Mouse (Mus musculus): ENCODE measurements around the gene Dedd.
"Not testable (repeated sequence)": the region's sequence is repeated elsewhere in the genome, so short reads cannot be mapped to it uniquely, and the experiment has no call there.

The Dedd gene

GRCm38 (mm10) chr1:171319748-171320147, 9.2 kb upstream of the Dedd start:
- DNase-seq (ENCODE audit: low spot score in 2 of 2) = no peak

- DNase-seq (ENCODE audit: low spot score in 2 of 2) = no peak
Measured at GRCm38 (mm10) chr1:171320151-171320550, 8.8 kb upstream of the Dedd start.

DNA sequence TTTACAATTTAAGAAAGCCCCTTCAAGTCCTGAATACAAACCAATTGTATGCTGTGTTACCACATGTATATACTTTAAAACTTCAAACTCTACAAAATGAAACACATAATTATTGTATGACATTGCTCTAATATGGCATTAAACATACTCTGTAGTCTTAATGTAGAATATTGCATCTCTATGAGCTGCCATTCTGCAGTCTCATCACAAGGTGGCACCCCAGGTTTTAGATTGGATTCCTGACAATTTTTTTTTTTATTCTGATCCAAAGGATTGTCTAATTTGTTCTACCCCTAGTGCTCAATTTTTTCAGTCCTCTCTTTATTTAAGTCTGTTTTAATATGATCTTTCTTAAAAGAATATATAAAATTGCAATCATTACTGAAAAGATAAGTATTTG, 7.5 kb upstream of the Dedd start:
- DNase-seq (ENCODE audit: low spot score in 2 of 2) = no peak

DNA sequence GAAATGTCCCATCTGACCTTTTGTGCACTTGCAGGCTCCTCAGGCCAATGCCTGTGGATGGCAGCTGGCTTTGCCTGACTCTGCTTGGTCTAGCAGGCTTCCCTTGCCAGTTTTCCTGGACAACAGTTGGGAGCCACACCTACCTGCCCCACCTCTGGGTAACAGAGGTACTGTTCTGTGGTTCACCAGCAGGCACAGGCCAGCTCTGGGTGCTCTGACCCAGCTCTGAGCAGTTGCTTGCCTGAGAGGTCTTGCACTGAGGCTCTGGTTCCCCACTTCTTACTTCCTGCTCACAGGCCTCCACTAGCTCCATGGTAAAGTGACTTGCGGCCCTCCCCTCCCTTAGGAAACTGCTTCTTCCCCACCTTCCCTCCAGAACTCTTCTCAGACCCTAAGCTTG, 6.9 kb upstream of the Dedd start:
- no peak for DNase-seq (ENCODE audit: low spot score in 2 of 2)

- DNase-seq (ENCODE audit: low spot score in 2 of 2) = no peak
Measured at GRCm38 (mm10) chr1:171325571-171325970, 3.4 kb upstream of the Dedd start.

DNA sequence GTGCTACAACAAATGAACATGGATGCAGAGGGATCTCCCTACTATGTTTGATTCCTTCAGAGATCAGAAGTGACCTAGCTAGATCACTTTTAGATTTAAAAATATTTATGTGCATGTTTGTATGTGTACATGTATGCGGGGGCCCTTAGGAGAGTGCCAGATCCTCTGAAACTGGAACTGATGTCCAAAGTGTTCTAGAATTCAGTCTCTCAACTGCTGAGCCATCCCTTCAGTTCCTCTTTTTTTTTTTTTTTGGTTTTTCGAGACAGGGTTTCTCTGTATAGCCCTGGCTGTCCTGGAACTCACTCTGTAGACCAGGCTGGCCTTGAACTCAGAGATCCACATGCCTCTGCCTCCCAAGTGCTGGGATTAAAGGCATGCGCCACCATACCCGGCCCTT, 2.4 kb upstream of the Dedd start:
- not testable (repeated sequence) for DNase-seq (ENCODE audit: low spot score in 2 of 2)

DNA sequence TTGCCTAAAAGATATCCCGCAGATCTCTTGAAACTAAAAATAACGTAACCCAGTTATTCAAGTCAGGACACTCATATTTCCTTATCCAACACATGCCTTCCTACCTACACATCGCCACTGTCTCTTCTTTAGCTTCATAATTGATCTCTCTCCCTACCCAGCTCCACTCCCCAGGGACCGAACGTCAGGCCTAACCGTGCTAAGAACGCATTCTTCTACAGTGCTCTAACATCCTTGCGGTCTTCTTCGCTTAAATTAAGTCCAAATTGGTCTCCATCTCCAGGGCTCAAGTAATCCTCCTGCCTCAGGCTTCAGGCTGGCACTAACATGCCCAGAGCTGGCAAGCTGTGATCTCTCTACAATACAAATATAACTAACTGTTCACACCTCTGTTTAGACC, 701 bp upstream of the Dedd start:
- DNase-seq (ENCODE audit: low spot score in 2 of 2) = no peak

- DNase-seq (ENCODE audit: low spot score in 2 of 2) = peak in 1 of 2 experiments; percentile 61
Measured at GRCm38 (mm10) chr1:171329433-171330215, 679 bp downstream of the Dedd start.

- no peak for DNase-seq (ENCODE audit: low spot score in 2 of 2)
Measured at GRCm38 (mm10) chr1:171330216-171330560, 1.2 kb downstream of the Dedd start.

- no peak for DNase-seq (ENCODE audit: low spot score in 2 of 2)
Measured at GRCm38 (mm10) chr1:171342262-171343207, 13.6 kb downstream of the Dedd start.

DNA sequence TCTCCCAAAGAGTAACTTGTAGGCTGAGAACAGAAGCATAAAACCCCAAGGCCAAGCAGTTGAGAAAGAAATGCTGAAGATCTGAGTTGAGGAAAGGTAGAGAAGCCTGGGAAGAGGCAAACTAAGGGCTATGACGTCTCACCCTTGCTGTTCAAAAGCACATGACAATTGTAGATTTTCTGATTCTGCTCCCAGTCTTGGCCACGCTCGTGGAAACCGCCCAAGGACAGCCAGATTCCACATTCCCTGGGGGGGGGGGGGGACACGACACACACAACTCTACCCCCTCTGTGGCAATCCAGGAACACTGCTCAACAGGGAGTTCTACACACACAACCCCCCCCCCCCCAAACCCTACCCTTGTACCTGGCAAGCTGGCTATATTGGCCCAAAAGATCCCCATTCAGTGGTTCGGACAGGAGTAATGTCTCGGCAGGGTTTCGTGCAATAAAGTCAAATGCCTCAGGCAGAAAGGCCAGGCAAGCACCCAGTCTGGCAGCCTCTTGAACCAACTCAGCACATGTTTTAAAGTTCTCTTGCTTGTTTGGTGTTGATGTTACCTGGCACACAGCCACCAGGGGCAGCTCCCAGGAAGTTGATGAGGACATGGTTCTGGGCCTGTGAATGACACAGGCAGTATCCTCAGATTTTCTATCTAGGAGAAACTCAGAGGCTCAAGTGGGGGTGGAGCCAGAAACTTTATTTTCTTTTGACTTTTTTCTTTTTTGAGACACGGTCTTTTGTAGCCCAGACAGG, 15.2 kb downstream of the Dedd start:
- DNase-seq (ENCODE audit: low spot score in 2 of 2) = no peak

DNA sequence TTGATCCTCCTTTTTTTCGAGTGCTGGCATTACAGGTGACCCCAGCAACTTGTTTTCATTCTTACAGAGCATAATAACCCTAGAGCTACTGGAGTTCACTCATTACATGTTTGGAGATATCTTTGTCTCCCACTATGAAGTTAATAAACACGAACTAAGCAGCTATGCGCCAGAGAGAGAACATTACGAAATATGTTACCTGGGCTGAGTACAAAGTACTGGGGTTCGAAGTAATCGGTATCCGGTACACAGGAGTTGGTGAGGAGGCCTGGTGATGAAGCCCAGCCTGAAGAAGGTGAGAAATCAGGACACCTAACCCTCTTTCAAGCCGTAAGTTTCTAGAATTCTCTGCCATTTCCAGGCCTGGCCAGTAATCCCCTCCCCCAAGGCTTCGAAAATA, 15.8 kb downstream of the Dedd start:
- no peak for DNase-seq (ENCODE audit: low spot score in 2 of 2)

DNA sequence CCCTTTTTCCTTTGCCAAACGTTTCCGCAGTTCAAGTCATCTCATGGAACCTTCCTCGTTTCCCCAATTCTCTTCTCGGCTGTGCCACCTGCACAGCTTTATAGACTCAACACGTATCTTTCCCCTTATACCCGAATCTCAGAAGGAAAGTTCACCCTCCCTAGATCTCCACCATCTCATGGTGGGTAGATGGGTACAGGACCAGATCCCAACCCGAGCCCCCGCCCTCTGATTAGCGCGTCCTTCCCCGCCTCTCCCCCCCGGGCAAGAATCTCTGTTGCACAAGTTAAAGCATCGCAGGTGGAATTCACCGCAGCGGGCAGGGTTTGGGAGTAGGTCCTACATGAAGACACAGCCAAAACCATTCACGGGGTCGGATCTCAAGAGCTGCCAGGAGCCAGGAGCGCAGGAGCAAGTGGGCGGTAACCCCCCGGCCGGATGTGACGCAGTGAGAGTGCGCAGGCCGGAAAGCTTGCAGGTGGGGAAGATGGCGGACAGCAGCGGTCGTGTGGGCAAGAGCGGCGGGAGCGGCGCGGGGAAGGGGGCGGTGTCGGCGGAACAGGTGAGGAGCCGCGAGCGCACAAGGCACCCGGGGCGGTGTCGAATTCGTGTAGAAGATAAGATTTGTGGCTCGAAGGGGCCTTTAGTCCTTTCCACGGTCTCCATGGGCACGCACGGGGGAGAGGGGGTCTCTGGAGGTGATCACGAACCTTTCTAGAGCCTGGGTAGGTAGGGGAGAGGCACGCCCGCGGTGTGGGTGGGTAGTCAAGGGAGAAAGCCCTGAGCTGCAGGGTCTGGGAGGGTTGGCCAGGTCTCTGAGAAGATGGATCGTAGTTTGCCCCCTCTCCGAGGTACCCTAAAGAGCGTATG, 16.5 kb downstream of the Dedd start, which contains the start of the genes Nit1 and Pfdn2:
TSS of gene Nit1 (minus strand) at position 422 of the 870 bp plus-strand sequence.
TSS of gene Pfdn2 (plus strand) at position 446 of the 870 bp plus-strand sequence.
- peak; percentile 88 to 91 for DNase-seq (ENCODE audit: low spot score in 2 of 2)

- DNase-seq (ENCODE audit: low spot score in 2 of 2) = no peak
Measured at GRCm38 (mm10) chr1:171346095-171346450, 17.1 kb downstream of the Dedd start.

GRCm38 (mm10) chr1:171348665-171349064, 19.7 kb downstream of the Dedd start:
- no peak for DNase-seq (ENCODE audit: low spot score in 2 of 2)

DNA sequence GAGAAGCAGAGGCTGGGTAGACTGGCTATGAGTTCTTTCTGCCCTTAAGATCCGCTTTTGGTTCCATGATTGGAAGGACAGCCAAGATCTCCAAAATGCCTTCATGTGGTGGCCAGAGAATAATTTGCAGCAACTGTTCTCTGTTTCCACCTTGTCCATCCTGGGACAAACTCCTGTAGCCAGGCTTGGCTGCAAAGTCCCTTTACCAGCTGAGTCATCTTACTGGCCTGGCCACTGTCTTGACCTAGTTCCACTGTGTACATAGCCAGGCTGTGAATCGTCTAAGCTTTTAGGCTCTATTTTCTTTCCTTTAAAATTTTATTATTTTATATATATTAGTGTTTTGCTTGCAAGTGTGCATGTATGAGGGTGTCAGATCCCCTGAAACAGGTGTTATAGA, 20.3 kb downstream of the Dedd start:
- no peak for DNase-seq (ENCODE audit: low spot score in 2 of 2)

DNA sequence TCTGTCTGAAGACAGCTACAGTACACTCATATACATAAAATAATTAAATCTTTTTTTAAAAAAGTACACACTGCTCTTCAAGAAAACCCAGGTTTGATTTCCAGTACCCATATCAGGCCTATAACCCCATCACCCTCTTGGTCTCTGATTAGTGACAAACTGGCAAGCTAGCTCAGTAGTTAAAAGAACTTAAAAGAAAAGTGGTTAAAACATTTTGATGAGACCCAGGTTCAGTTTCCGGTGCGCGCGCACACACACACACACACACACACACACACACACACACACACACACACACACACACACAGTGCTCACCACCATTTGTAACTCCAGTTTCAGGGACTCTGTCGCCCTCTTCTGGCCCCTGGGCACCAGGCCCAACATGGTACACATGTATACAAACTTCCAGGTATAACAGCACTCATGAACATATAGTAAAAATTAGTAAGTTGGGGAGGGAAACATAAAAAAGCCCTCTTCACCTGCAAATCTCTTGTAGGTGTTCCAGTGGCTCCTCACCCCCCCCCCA, 26.9 kb downstream of the Dedd start:
- DNase-seq (ENCODE audit: low spot score in 2 of 2) = no peak

GRCm38 (mm10) chr1:171356814-171357213, 27.9 kb downstream of the Dedd start:
- no peak for DNase-seq (ENCODE audit: low spot score in 2 of 2)

GRCm38 (mm10) chr1:171358421-171358820, 29.5 kb downstream of the Dedd start:
- no peak for DNase-seq (ENCODE audit: low spot score in 2 of 2)

- peak; percentile 54 to 60 for DNase-seq (ENCODE audit: low spot score in 2 of 2)
Measured at GRCm38 (mm10) chr1:171360253-171360652, 31.3 kb downstream of the Dedd start.

GRCm38 (mm10) chr1:171360656-171361055, 31.7 kb downstream of the Dedd start, which contains the start of gene Klhdc9:
Gene Klhdc9 (minus strand): TSS chr1:171360798.
- DNase-seq (ENCODE audit: low spot score in 2 of 2) = peak; percentile 91 to 95

Data from frontal cortex, postnatal 10 days (tissue).